Mouse (Mus musculus): ENCODE data around the gene Akap9. TPM values are rescaled to one million over a fixed set of nuclear protein-coding genes. Genes with fewer than 3 reads are reported as not detected.

The Akap9 gene
- polyA plus RNA-seq, 1 experiment from 2014 or later, result 106 TPM

DNA sequence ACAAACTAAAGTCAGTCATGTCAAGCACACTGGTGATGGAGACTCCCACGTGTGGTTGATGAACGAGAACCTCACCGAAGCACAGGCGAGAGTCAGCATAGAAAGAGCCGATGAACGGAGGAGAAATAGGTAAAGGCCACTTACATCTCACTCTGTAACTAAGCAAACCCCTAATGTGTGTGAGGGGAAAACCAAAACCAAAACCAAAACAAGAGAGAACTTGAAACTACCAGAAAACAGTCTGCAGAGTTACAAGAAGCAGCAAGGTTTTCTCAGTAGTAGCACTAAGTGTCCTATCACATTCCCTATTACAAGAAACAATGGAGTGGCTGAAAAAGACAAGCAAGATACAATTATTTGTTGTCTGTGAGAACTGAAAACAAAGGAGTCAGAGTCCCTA, 24.6 kb downstream of the Akap9 start:
- Histone ChIP-seq H3K36me3 (ENCODE audit: control insufficient read depth, insufficient read depth, low read length) (peaks cover 54% of the 10 kb centered on the region), H3K27ac (ENCODE audit: low read depth, low read length) (no peak overlapping the region), H3K27me3 (ENCODE audit: control insufficient read depth, insufficient read depth, low read length) (no peaks in the 10 kb centered on the region), H3K9ac (ENCODE audit: low read depth, low read length) (no peak overlapping the region), H3K4me1 (ENCODE audit: control insufficient read depth, insufficient read depth, low read length) (no peaks in the 10 kb centered on the region), H3K4me3 (ENCODE audit: low read length) (no peak overlapping the region), H3K9me3 (ENCODE audit: control insufficient read depth, low read length) (no peaks in the 10 kb centered on the region), H3K4me2 (replicated peaks; ENCODE audit: low read depth, low read length) (no peak overlapping the region)
- no peak for ATAC-seq (ENCODE audit: low FRiP score, low TSS enrichment)
- WGBS, result 91% methylated on average over 6 of the region's 6 CpGs

DNA sequence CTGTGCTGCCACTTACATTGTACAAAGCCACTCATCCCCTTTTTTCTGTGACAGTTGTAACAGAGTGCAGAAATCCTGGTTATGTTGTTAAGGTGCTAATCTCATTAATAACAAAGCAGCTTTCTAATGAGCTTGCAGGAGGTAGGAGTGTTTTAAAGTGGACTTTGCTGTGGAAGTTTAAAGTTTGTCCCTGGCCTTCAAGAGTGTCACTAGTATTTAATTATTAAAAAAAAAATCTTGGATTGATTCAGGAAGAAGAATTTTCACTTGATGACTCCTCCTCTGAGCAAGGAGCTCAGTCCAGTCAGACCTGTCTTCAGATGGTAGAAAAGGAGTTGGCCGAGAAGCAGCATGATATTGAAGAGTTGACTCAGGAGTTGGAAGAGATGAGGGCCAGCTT, 26.7 kb downstream of the Akap9 start:
- Histone ChIP-seq H3K4me2 (replicated peaks; ENCODE audit: low read depth, low read length) (no peak overlapping the region), H3K4me1 (ENCODE audit: control insufficient read depth, insufficient read depth, low read length) (no peaks in the 10 kb centered on the region), H3K4me3 (ENCODE audit: low read length) (no peak overlapping the region), H3K36me3 (ENCODE audit: control insufficient read depth, insufficient read depth, low read length) (peaks cover 61% of the 10 kb centered on the region), H3K27ac (ENCODE audit: low read depth, low read length) (no peak overlapping the region), H3K9me3 (ENCODE audit: control insufficient read depth, low read length) (no peaks in the 10 kb centered on the region), H3K27me3 (ENCODE audit: control insufficient read depth, insufficient read depth, low read length) (no peaks in the 10 kb centered on the region), H3K9ac (ENCODE audit: low read depth, low read length) (no peak overlapping the region)
- 100% methylated on average over 1 of the region's 1 CpGs for WGBS
- no peak for ATAC-seq (ENCODE audit: low FRiP score, low TSS enrichment)

DNA sequence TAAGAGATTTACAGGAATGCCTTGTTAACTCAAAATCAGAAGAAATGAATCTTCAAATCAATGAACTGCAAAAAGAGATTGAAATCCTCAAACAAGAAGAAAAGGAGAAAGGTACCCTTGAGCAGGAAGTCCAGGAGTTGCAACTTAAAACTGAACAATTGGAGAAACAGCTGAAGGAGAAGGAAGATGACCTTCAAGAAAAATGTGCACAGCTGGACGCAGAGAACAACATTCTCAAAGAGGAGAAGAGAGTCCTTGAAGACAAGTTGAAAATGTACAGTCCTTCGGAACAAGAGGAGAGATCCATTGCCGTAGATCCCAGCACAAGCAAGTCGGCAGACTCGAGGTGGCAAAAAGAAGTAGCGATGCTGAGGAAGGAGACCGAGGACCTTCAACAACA, 33.4 kb downstream of the Akap9 start:
- Histone ChIP-seq H3K27me3 (ENCODE audit: control insufficient read depth, insufficient read depth, low read length) (no peaks in the 10 kb centered on the region), H3K27ac (ENCODE audit: low read depth, low read length) (no peak overlapping the region), H3K4me2 (replicated peaks; ENCODE audit: low read depth, low read length) (no peak overlapping the region), H3K4me3 (ENCODE audit: low read length) (no peak overlapping the region), H3K9ac (ENCODE audit: low read depth, low read length) (no peak overlapping the region), H3K9me3 (ENCODE audit: control insufficient read depth, low read length) (no peaks in the 10 kb centered on the region), H3K36me3 (ENCODE audit: control insufficient read depth, insufficient read depth, low read length) (peaks cover 51% of the 10 kb centered on the region), H3K4me1 (ENCODE audit: control insufficient read depth, insufficient read depth, low read length) (no peaks in the 10 kb centered on the region)
- WGBS, result 92% methylated on average over 7 of the region's 7 CpGs
- ATAC-seq (ENCODE audit: low FRiP score, low TSS enrichment), result no peak

- WGBS, result 91% methylated on average over 9 of the region's 9 CpGs
- peaks cover 31% of the 10 kb centered on the region for H3K36me3 ChIP-seq (ENCODE audit: control insufficient read depth, insufficient read depth, low read length)
These were observed 40.6 kb downstream of the Akap9 start for GRCm38 (mm10) chr5:3968415-3968814.

DNA sequence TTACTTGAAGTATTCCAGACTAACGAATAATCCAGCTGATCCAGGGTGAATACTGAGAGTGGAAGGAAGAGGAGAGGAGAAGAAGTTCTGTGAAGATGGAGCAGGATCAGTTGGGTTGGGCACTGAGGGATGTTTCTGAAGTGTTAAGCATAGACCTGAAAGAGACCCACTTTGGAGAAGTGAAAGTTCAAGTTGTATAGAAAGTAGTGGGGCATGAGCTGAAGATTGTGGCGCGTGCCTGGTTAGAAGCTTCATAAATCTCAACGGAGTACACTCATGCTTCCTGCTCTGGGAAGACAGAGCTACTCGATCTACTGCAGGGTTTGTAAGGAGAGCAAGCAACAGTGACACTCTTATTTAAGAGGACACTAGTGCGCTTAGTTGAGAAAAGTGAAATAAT, 41.3 kb downstream of the Akap9 start:
- Histone ChIP-seq H3K27me3 (ENCODE audit: control insufficient read depth, insufficient read depth, low read length) (no peaks in the 10 kb centered on the region), H3K4me1 (ENCODE audit: control insufficient read depth, insufficient read depth, low read length) (no peaks in the 10 kb centered on the region), H3K9me3 (ENCODE audit: control insufficient read depth, low read length) (no peaks in the 10 kb centered on the region), H3K27ac (ENCODE audit: low read depth, low read length) (no peak overlapping the region), H3K9ac (ENCODE audit: low read depth, low read length) (no peak overlapping the region), H3K36me3 (ENCODE audit: control insufficient read depth, insufficient read depth, low read length) (peaks cover 35% of the 10 kb centered on the region), H3K4me3 (ENCODE audit: low read length) (no peak overlapping the region), H3K4me2 (replicated peaks; ENCODE audit: low read depth, low read length) (no peak overlapping the region)
- no peak for ATAC-seq (ENCODE audit: low FRiP score, low TSS enrichment)
- WGBS, result 93% methylated on average over 6 of the region's 6 CpGs

More at GRCm38 (mm10) chr5:3968415-3968814, 40.6 kb downstream of the Akap9 start:
- no peaks in the 10 kb centered on the region for H3K27me3 ChIP-seq (ENCODE audit: control insufficient read depth, insufficient read depth, low read length)
- no peak overlapping the region for H3K4me3 ChIP-seq (ENCODE audit: low read length)
- no peaks in the 10 kb centered on the region for H3K4me1 ChIP-seq (ENCODE audit: control insufficient read depth, insufficient read depth, low read length)
- no peak overlapping the region for H3K4me2 ChIP-seq (replicated peaks; ENCODE audit: low read depth, low read length)
- ATAC-seq (ENCODE audit: low FRiP score, low TSS enrichment), result no peak
- no peak overlapping the region for H3K9ac ChIP-seq (ENCODE audit: low read depth, low read length)
- no peaks in the 10 kb centered on the region for H3K9me3 ChIP-seq (ENCODE audit: control insufficient read depth, low read length)
- no peak overlapping the region for H3K27ac ChIP-seq (ENCODE audit: low read depth, low read length)

DNA sequence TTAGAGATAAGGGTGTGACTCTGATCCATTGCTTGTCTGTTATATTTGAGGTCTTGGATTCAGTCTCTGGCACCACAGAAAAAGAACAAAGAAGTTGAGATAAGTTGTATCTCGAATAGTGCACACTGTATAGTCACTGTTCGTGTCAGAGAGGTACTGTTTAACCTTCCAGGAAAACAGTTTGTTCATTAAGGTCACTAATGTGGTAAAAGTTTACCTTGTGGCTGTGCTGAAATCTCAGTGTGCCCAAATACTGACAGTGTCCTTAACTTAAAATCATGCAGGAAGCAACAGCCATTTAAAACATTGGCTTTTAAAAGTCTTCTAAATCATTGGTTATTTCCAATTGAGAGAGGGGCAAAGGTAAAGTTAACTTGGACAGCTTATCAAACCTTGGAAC, 43.1 kb downstream of the Akap9 start:
- ATAC-seq (ENCODE audit: low FRiP score, low TSS enrichment), result no peak
- H3K36me3 ChIP-seq (ENCODE audit: control insufficient read depth, insufficient read depth, low read length), result peaks cover 52% of the 10 kb centered on the region
- H3K27ac ChIP-seq (ENCODE audit: low read depth, low read length), result no peak overlapping the region
- H3K9ac ChIP-seq (ENCODE audit: low read depth, low read length), result no peak overlapping the region
- no peaks in the 10 kb centered on the region for H3K4me1 ChIP-seq (ENCODE audit: control insufficient read depth, insufficient read depth, low read length)
- 84% methylated on average over 2 of the region's 2 CpGs for WGBS
- H3K9me3 ChIP-seq (ENCODE audit: control insufficient read depth, low read length), result no peaks in the 10 kb centered on the region
- no peak overlapping the region for H3K4me2 ChIP-seq (replicated peaks; ENCODE audit: low read depth, low read length)
- no peaks in the 10 kb centered on the region for H3K27me3 ChIP-seq (ENCODE audit: control insufficient read depth, insufficient read depth, low read length)
- no peak overlapping the region for H3K4me3 ChIP-seq (ENCODE audit: low read length)

DNA sequence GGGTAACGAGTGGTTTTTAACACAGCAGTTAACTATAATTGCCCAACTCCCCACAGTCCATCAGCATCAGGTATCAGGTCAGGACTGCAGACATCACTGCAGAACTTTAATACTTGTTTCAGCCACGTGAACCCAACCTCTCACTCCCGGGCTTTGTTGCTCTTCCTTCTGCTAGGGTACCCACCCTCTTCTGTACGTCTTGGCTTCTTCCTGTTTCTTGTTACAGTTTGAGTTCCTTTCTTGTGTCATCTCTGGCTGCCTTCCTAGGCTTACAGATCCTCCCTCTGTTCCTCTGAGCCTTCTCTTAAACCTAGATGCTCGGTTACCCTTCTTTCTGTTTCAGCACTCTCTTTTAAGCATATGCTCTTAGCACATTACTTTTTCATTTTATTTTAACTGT, 45.9 kb downstream of the Akap9 start:
- Histone ChIP-seq H3K9ac (ENCODE audit: low read depth, low read length) (no peak overlapping the region), H3K27me3 (ENCODE audit: control insufficient read depth, insufficient read depth, low read length) (no peaks in the 10 kb centered on the region), H3K9me3 (ENCODE audit: control insufficient read depth, low read length) (no peaks in the 10 kb centered on the region), H3K4me1 (ENCODE audit: control insufficient read depth, insufficient read depth, low read length) (no peaks in the 10 kb centered on the region), H3K4me3 (ENCODE audit: low read length) (no peak overlapping the region), H3K4me2 (replicated peaks; ENCODE audit: low read depth, low read length) (no peak overlapping the region), H3K27ac (ENCODE audit: low read depth, low read length) (no peak overlapping the region), H3K36me3 (ENCODE audit: control insufficient read depth, insufficient read depth, low read length) (peaks cover 63% of the 10 kb centered on the region)
- no peak for ATAC-seq (ENCODE audit: low FRiP score, low TSS enrichment)
- 75% methylated on average over 5 of the region's 5 CpGs for WGBS

- no peak for ATAC-seq (ENCODE audit: low FRiP score, low TSS enrichment)
- no peak overlapping the region for H3K4me3 ChIP-seq (ENCODE audit: low read length)
- H3K27ac ChIP-seq (ENCODE audit: low read depth, low read length), result no peak overlapping the region
- H3K4me1 ChIP-seq (ENCODE audit: control insufficient read depth, insufficient read depth, low read length), result no peaks in the 10 kb centered on the region
- H3K27me3 ChIP-seq (ENCODE audit: control insufficient read depth, insufficient read depth, low read length), result no peaks in the 10 kb centered on the region
- 76% methylated on average over 6 of the region's 6 CpGs for WGBS
- peaks cover 57% of the 10 kb centered on the region for H3K36me3 ChIP-seq (ENCODE audit: control insufficient read depth, insufficient read depth, low read length)
- no peak overlapping the region for H3K4me2 ChIP-seq (replicated peaks; ENCODE audit: low read depth, low read length)
- H3K9me3 ChIP-seq (ENCODE audit: control insufficient read depth, low read length), result no peaks in the 10 kb centered on the region
- no peak overlapping the region for H3K9ac ChIP-seq (ENCODE audit: low read depth, low read length)
These were observed 47.0 kb downstream of the Akap9 start for GRCm38 (mm10) chr5:3974896-3975295.

DNA sequence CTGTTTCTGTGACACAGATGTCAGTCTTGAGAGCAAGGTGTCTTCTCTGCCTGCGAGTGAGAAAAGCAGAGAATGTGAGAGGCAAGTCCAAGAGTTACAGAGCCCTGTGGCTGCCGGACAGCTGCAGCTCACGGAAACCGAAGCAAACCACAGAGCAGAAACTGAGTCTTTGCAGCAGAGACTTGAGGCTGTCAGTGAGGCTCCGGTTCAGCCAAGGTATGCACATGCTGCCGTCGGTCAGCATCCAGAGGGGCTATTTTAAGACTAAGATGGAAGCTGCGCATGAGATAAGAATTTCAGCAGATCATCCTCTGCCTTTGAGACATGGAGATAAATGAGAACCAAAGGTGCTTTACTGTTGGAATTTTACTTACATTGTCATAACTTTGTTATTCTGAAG, 48.3 kb downstream of the Akap9 start:
- no peak overlapping the region for H3K4me3 ChIP-seq (ENCODE audit: low read length)
- H3K4me1 ChIP-seq (ENCODE audit: control insufficient read depth, insufficient read depth, low read length), result no peaks in the 10 kb centered on the region
- no peaks in the 10 kb centered on the region for H3K27me3 ChIP-seq (ENCODE audit: control insufficient read depth, insufficient read depth, low read length)
- H3K4me2 ChIP-seq (replicated peaks; ENCODE audit: low read depth, low read length), result no peak overlapping the region
- peaks cover 54% of the 10 kb centered on the region for H3K36me3 ChIP-seq (ENCODE audit: control insufficient read depth, insufficient read depth, low read length)
- H3K9me3 ChIP-seq (ENCODE audit: control insufficient read depth, low read length), result no peaks in the 10 kb centered on the region
- WGBS, result 96% methylated on average over 8 of the region's 8 CpGs
- H3K27ac ChIP-seq (ENCODE audit: low read depth, low read length), result no peak overlapping the region
- ATAC-seq (ENCODE audit: low FRiP score, low TSS enrichment), result no peak
- no peak overlapping the region for H3K9ac ChIP-seq (ENCODE audit: low read depth, low read length)

GRCm38 (mm10) chr5:3977904-3978303, 50.0 kb downstream of the Akap9 start:
- Histone ChIP-seq H3K9me3 (ENCODE audit: control insufficient read depth, low read length) (no peaks in the 10 kb centered on the region), H3K4me1 (ENCODE audit: control insufficient read depth, insufficient read depth, low read length) (no peaks in the 10 kb centered on the region), H3K4me3 (ENCODE audit: low read length) (no peak overlapping the region), H3K27me3 (ENCODE audit: control insufficient read depth, insufficient read depth, low read length) (no peaks in the 10 kb centered on the region), H3K27ac (ENCODE audit: low read depth, low read length) (no peak overlapping the region), H3K4me2 (replicated peaks; ENCODE audit: low read depth, low read length) (no peak overlapping the region), H3K9ac (ENCODE audit: low read depth, low read length) (no peak overlapping the region), H3K36me3 (ENCODE audit: control insufficient read depth, insufficient read depth, low read length) (peaks cover 51% of the 10 kb centered on the region)
- ATAC-seq (ENCODE audit: low FRiP score, low TSS enrichment), result no peak
- WGBS, result 95% methylated on average over 4 of the region's 4 CpGs
